Mouse (Mus musculus): ENCODE measurements at regions not wholly inside any gene's neighbourhood (a gene's known extent, or its start where the extent isn't known, plus 50 kb on each side); places are given as distances from the start of the nearest gene placed in this dataset.
A peak's percentile ranks its signal among the peaks of the same experiment; 100 is the strongest.

DNA sequence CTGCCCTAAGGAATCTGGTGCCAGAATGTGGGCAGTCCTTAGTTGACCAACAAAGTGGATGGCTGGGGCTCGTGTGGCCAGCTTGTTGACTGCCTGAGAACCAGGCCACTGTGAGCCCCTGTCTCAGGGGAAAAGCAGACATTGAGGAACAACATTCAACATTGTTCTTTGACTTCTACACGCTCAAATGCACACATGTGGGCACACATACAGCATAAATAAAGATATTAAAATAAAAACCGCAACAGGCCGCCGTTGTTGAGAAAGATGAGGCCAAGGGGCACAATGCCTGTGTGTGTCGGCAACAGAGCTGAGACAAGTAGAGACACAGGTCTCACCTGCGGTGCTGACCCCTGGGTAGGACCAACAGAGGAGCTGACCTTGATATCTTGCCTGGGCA, 105.8 kb downstream of the Nxnl2 start:
- Histone ChIP-seq H3K4me1 (peaks cover 56% of the 10 kb centered on the region), H3K4me2 (replicated peaks) (no peak overlapping the region), H3K9me3 (no peaks in the 10 kb centered on the region), H3K9ac (no peak overlapping the region), H3K27me3 (no peaks in the 10 kb centered on the region), H3K4me3 (no peak overlapping the region), H3K27ac (no peak overlapping the region), H3K36me3 (no peaks in the 10 kb centered on the region)
- ATAC-seq (ENCODE audit: insufficient number of reproducible peaks, insufficient read depth, low FRiP score, low TSS enrichment) = no peak
- 88% methylated on average over 7 of the region's 7 CpGs for WGBS

DNA sequence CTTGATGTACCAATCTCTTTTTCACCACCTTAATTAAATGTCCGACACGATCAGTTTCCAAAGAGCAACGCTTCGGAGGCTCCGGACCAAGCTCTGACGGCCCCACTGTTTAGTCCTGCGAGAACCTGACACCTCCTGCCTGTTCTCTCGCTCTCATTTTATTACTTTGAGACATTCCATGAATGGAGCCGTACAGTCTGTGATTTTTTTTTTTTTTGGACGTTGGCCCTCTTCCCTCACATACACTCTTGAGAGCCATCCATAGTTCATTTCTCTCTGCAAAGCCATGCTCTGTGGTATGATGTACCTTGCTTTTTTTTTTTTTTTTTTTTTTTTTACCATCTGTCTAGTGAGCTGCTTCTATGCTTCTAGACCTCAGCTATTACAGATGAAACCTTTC, 106.7 kb downstream of the Nxnl2 start:
- Histone ChIP-seq H3K4me1 (peaks cover 56% of the 10 kb centered on the region), H3K4me2 (replicated peaks) (no peak overlapping the region), H3K27ac (peak overlapping the region; percentile 96; the same call in 1 of the 2 replicates), H3K9me3 (no peaks in the 10 kb centered on the region), H3K27me3 (no peaks in the 10 kb centered on the region), H3K9ac (no peak overlapping the region), H3K4me3 (no peak overlapping the region), H3K36me3 (no peaks in the 10 kb centered on the region)
- ATAC-seq (ENCODE audit: insufficient number of reproducible peaks, insufficient read depth, low FRiP score, low TSS enrichment) = no peak
- WGBS = 52% methylated on average over 10 of the region's 10 CpGs

- 14% methylated on average over 8 of the region's 8 CpGs for WGBS
- Histone ChIP-seq H3K9me3 (no peaks in the 10 kb centered on the region), H3K9ac (no peak overlapping the region), H3K27ac (peak overlapping the region; percentile 96), H3K36me3 (no peaks in the 10 kb centered on the region), H3K27me3 (no peaks in the 10 kb centered on the region), H3K4me2 (replicated peaks) (peak overlapping the region; percentile 20; the same call in 1 of the 2 replicates), H3K4me3 (no peak overlapping the region), H3K4me1 (peaks cover 53% of the 10 kb centered on the region)
- peak; percentile 85 for ATAC-seq (ENCODE audit: insufficient number of reproducible peaks, insufficient read depth, low FRiP score, low TSS enrichment)
These were observed 109.0 kb downstream of the Nxnl2 start for GRCm38 (mm10) chr13:51279642-51280387.

- no peak overlapping the region for H3K4me3 ChIP-seq
These were observed 109.5 kb downstream of the Nxnl2 start for GRCm38 (mm10) chr13:51280388-51280753.

DNA sequence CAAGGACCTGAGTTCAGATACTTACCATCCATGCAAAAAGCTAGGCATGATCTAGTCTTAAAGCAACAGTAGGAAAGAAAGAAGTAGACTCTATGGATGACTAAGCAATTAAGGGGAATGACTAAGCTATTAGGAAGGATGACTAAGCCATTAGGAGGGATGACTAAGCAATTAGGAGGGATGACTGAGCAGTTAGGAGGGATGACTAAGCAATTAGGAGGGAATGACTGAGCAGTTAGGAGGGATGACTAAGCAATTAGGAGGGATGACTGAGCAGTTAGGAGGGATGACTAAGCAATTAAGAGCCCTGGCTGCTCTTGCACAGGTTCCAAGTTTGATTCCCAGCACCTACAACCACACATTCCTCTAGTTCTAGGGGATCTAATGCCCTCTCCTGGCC, 113.9 kb downstream of the Nxnl2 start:
- H3K4me2 ChIP-seq (replicated peaks) = no peak overlapping the region
- H3K4me3 ChIP-seq = no peak overlapping the region
- ATAC-seq (ENCODE audit: insufficient number of reproducible peaks, insufficient read depth, low FRiP score, low TSS enrichment) = no peak

More at GRCm38 (mm10) chr13:51280388-51280753, 109.5 kb downstream of the Nxnl2 start:
- peak; percentile 44 for ATAC-seq (ENCODE audit: insufficient number of reproducible peaks, insufficient read depth, low FRiP score, low TSS enrichment)
- no peaks in the 10 kb centered on the region for H3K36me3 ChIP-seq
- WGBS = 25% methylated on average over 8 of the region's 8 CpGs
- no peaks in the 10 kb centered on the region for H3K27me3 ChIP-seq
- H3K27ac ChIP-seq = peak overlapping the region; percentile 96
- H3K4me2 ChIP-seq (replicated peaks) = 0 out of 2 replicates have a peak overlapping the region, but pooled peaks have one; percentile 12
- H3K9ac ChIP-seq = no peak overlapping the region
- peaks cover 47% of the 10 kb centered on the region for H3K4me1 ChIP-seq
- no peaks in the 10 kb centered on the region for H3K9me3 ChIP-seq

DNA sequence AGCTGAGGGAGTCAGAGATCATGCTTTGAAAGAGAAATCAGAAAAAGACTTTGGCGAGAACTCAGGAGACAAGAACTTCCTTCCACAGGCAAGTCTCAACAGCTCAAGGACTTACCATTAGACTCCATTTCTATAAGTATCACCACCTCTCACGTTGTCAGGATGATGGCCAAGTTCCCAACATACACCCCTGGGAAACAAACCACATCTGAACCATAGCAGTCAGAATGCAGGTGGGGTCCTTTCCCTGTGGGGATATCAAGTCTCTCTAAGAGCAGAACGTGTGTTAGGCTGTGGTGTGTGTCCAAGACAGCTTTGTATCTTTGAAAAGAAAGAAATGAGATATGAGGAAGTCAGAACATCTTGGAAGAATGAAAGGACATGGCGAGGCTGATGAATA, 118.6 kb downstream of the Nxnl2 start:
- H3K4me1 ChIP-seq = no peaks in the 10 kb centered on the region
- H3K27ac ChIP-seq = no peak overlapping the region
- 66% methylated on average over 4 of the region's 4 CpGs for WGBS
- no peak overlapping the region for H3K4me2 ChIP-seq (replicated peaks)
- H3K27me3 ChIP-seq = no peaks in the 10 kb centered on the region
- no peak overlapping the region for H3K4me3 ChIP-seq
- no peak overlapping the region for H3K9ac ChIP-seq
- no peaks in the 10 kb centered on the region for H3K36me3 ChIP-seq
- H3K9me3 ChIP-seq = no peaks in the 10 kb centered on the region
- ATAC-seq (ENCODE audit: insufficient number of reproducible peaks, insufficient read depth, low FRiP score, low TSS enrichment) = no peak

More for the DNA sequence above, 113.9 kb downstream of the Nxnl2 start:
- Histone ChIP-seq H3K36me3 (no peaks in the 10 kb centered on the region), H3K4me1 (peaks cover 14% of the 10 kb centered on the region), H3K9ac (no peak overlapping the region), H3K9me3 (no peaks in the 10 kb centered on the region), H3K27ac (no peak overlapping the region), H3K27me3 (no peaks in the 10 kb centered on the region)

DNA sequence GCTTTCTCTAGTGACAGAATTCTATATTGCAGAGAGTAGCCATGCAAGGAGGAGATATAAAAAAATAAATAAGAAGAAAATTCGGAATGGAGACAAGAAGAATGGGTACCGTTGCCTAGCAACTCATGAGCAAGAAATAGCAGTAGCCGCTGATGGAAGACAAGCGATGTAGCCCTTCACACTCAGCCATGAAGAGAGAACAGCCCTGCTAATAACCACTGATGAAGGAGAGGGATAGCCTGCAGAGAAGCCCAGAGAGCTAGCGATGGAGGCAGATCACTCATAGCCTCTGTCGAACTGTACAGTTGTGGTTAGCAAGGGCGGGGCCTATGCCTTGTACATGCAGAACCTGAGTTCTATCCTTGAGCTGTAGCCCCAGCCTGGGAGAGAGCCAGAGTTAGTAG, 118.4 kb upstream of the S1pr3 start:
- no peak overlapping the region for H3K4me3 ChIP-seq
- no peaks in the 10 kb centered on the region for H3K27me3 ChIP-seq
- H3K9me3 ChIP-seq = no peaks in the 10 kb centered on the region
- ATAC-seq (ENCODE audit: insufficient number of reproducible peaks, insufficient read depth, low FRiP score, low TSS enrichment) = no peak
- no peak overlapping the region for H3K27ac ChIP-seq
- no peak overlapping the region for H3K4me2 ChIP-seq (replicated peaks)
- H3K36me3 ChIP-seq = no peaks in the 10 kb centered on the region
- no peak overlapping the region for H3K9ac ChIP-seq
- H3K4me1 ChIP-seq = no peaks in the 10 kb centered on the region
- 89% methylated on average over 7 of the region's 7 CpGs for WGBS

GRCm38 (mm10) chr13:51290926-51291325, 117.5 kb upstream of the S1pr3 start:
- H3K4me1 ChIP-seq = peaks cover 6% of the 10 kb centered on the region
- H3K36me3 ChIP-seq = no peaks in the 10 kb centered on the region
- no peak overlapping the region for H3K4me3 ChIP-seq
- H3K27ac ChIP-seq = no peak overlapping the region
- no peak overlapping the region for H3K9ac ChIP-seq
- no peak for ATAC-seq (ENCODE audit: insufficient number of reproducible peaks, insufficient read depth, low FRiP score, low TSS enrichment)
- 87% methylated on average over 6 of the region's 6 CpGs for WGBS
- H3K27me3 ChIP-seq = no peaks in the 10 kb centered on the region
- no peak overlapping the region for H3K4me2 ChIP-seq (replicated peaks)
- no peaks in the 10 kb centered on the region for H3K9me3 ChIP-seq

DNA sequence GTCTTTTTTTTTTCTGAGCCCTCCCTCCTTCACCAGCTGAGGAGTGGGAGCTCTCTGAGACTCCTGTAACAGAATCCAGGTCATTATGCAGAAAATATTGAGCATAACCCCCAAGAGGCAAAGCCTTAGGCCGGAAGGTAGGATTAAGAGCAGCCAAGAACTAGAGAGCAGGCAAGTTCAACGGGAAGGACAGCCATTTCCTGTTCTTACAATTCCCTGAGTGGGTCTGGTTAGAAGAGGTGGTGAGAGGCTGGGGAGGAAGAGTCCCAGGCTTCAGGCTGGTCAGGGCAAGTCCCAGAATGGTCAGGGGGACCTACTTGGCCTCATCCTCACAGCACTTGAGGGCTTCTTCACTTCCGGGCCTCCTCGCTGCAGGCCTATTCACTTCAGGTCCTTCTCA, 115.4 kb upstream of the S1pr3 start:
- ATAC-seq (ENCODE audit: insufficient number of reproducible peaks, insufficient read depth, low FRiP score, low TSS enrichment) = no peak
- Histone ChIP-seq H3K4me1 (peaks cover 16% of the 10 kb centered on the region), H3K36me3 (no peaks in the 10 kb centered on the region), H3K9ac (no peak overlapping the region), H3K9me3 (no peaks in the 10 kb centered on the region), H3K27me3 (no peaks in the 10 kb centered on the region), H3K4me2 (replicated peaks) (no peak overlapping the region), H3K4me3 (no peak overlapping the region), H3K27ac (peak overlapping the region; percentile 64)
- WGBS = 43% methylated on average over 4 of the region's 4 CpGs

DNA sequence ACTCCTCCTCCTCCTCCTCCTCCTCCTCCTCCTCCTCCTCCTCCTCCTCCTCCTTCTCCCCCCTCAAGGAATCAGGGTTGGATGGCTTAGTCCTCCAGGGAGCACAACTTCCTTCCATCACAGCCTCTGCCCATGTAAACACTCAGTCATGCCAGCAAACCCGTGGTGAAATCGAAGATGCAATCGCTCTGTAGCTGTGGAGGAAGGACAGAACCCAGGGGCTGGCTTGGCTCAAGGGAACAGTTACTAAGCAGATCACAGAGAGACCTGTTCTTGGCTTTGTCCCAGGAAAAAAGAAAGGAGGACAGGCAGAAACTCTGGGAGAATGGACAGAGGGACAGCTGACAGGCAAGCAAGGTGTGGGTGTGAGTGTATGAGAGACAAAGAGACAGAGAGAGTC, 112.6 kb upstream of the S1pr3 start:
- peaks cover 16% of the 10 kb centered on the region for H3K4me1 ChIP-seq
- 58% methylated on average over 3 of the region's 3 CpGs for WGBS
- H3K9me3 ChIP-seq = no peaks in the 10 kb centered on the region
- H3K27me3 ChIP-seq = no peaks in the 10 kb centered on the region
- no peaks in the 10 kb centered on the region for H3K36me3 ChIP-seq
- no peak for ATAC-seq (ENCODE audit: insufficient number of reproducible peaks, insufficient read depth, low FRiP score, low TSS enrichment)
- no peak overlapping the region for H3K4me3 ChIP-seq
- H3K9ac ChIP-seq = no peak overlapping the region
- H3K27ac ChIP-seq = peak overlapping the region; percentile 63; the same call in 1 of the 2 replicates
- H3K4me2 ChIP-seq (replicated peaks) = no peak overlapping the region

DNA sequence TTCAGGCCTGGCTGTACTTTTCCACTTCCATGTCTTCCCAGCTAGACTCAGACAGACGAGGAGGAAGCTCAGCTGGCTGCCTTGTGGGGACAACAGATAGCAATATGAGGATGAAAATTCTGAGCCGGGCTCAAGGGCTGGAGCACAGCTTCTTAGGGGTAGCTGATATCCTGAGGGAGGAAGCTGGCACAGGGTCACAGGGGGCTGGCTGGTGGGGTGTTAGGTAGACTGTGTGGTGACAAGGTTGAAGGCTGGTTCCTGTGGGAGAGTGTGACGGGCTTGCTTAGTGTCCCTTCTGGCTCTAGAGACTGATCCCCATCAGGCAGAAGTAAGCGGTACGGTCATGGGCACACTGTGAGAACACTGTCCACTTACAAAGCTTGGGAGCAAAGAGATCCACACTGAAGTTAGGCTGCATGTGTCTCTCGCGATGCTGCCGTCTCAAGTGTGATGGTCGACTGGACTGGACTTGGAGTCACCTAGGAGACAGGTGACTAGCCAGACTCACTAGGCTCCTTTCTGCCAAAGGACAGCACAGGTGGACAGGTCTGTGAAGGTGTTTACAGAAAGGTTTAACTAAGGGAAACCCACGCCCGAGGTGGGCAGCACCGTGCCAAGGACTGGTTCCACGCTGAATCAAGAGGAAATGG, 111.1 kb upstream of the S1pr3 start:
- H3K9ac ChIP-seq = no peak overlapping the region
- peaks cover 16% of the 10 kb centered on the region for H3K4me1 ChIP-seq
- H3K27me3 ChIP-seq = no peaks in the 10 kb centered on the region
- no peak overlapping the region for H3K27ac ChIP-seq
- no peaks in the 10 kb centered on the region for H3K36me3 ChIP-seq
- no peak overlapping the region for H3K4me2 ChIP-seq (replicated peaks)
- no peaks in the 10 kb centered on the region for H3K9me3 ChIP-seq
- H3K4me3 ChIP-seq = no peak overlapping the region
- ATAC-seq (ENCODE audit: insufficient number of reproducible peaks, insufficient read depth, low FRiP score, low TSS enrichment) = no peak
- 93% methylated on average over 13 of the region's 13 CpGs for WGBS

DNA sequence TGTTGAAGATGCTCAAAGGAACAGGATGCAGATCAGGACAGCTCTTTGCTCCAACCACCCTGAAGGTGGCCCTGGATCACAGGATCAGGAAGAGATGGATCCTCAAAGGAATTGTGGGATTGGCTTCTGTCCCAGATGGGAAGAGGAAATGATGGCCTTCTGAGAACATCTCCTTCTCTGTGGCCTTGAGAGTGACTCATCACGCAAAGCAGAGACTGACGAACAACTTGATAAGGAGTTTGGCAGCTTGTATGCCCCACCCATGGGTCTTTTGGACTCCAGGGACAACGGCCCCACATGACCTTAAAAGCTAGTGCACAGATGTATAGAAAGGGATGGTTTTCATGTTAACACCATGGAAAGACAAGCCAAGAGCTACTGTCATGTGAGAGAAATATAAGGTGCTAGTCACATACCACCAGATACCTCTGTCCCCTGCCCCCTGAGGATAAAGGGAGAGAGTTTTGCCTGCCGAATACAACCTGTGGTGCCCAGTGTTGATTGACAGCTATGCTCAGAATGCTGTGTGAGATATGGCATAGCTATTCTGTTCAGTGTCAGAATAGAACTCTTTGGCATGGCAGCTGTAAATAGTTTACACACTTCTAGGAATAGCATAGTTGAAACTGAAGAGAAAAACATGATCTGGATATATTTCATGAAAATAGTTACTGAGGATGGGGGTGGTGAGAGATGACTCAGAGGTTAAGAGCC, 109.2 kb upstream of the S1pr3 start:
- H3K27me3 ChIP-seq = no peaks in the 10 kb centered on the region
- 92% methylated on average over 4 of the region's 4 CpGs for WGBS
- peaks cover 16% of the 10 kb centered on the region for H3K4me1 ChIP-seq
- no peak for ATAC-seq (ENCODE audit: insufficient number of reproducible peaks, insufficient read depth, low FRiP score, low TSS enrichment)
- H3K4me3 ChIP-seq = no peak overlapping the region
- no peaks in the 10 kb centered on the region for H3K9me3 ChIP-seq
- no peak overlapping the region for H3K27ac ChIP-seq
- H3K4me2 ChIP-seq (replicated peaks) = no peak overlapping the region
- no peaks in the 10 kb centered on the region for H3K36me3 ChIP-seq
- no peak overlapping the region for H3K9ac ChIP-seq

All from embryonic facial prominence, embryonic 12.5 days (tissue).